Mouse (Mus musculus) hindbrain, embryonic 14.5 days (tissue): ENCODE data around the gene Crabp2. TPM values are rescaled to one million over a fixed set of nuclear protein-coding genes. Genes with fewer than 3 reads are reported as not detected.

ENCODE experiments used
- ATAC-seq: fragments of 200-750 bp; cut with Nextera tagmentation; 2 replicates; pipeline ENCODE4 v1.8.0; 2017; ENCODE audit warnings: moderate number of reproducible peaks, mild to moderate bottlenecking, moderate TSS enrichment, moderate library complexity; ENCODE audit not compliant: low FRiP score
- DNase-seq: peaks from one replicate; pipeline ENCODE4 v3.0.0-alpha.2; 2015; ENCODE audit warnings: low spot score
- H3K27ac ChIP-seq: fragments of 300-500 bp; sonication (generic); 2 replicates; pipeline ENCODE4 v1.5.1; 2014; ENCODE audit warnings: mild to moderate bottlenecking, moderate library complexity
- H3K27me3 ChIP-seq: fragments of 300-500 bp; sonication (generic); 2 replicates; pipeline ENCODE4 v1.6.1; 2014; ENCODE audit warnings: mild to moderate bottlenecking, low read length, mixed read lengths; ENCODE audit not compliant: control insufficient read depth, insufficient read depth
- H3K36me3 ChIP-seq: fragments of 300-500 bp; sonication (generic); replicated peaks from 2 replicates; pipeline ENCODE4 v1.6.1; 2014; ENCODE audit not compliant: control insufficient read depth, insufficient read depth
- H3K4me1 ChIP-seq: fragments of 300-500 bp; sonication (generic); replicated peaks from 2 replicates; pipeline ENCODE4 v1.6.1; 2014; ENCODE audit warnings: antibody characterized with exemption, low read length, mixed read lengths; ENCODE audit not compliant: control insufficient read depth, insufficient read depth
- H3K4me2 ChIP-seq: fragments of 300-500 bp; sonication (generic); replicated peaks from 2 replicates; pipeline ENCODE4 v1.6.1; 2014; ENCODE audit warnings: mild to moderate bottlenecking, moderate library complexity
- H3K4me3 ChIP-seq: fragments of 300-500 bp; sonication (generic); replicated peaks from 2 replicates; pipeline ENCODE4 v1.5.1; 2014; ENCODE audit warnings: mild to moderate bottlenecking, low read length
- H3K9ac ChIP-seq: fragments of 300-500 bp; sonication (generic); 2 replicates; pipeline ENCODE4 v1.6.1; 2014
- H3K9me3 ChIP-seq: fragments of 300-500 bp; sonication (generic); 2 replicates; pipeline ENCODE4 v1.6.1; 2016; ENCODE audit warnings: low read length; ENCODE audit not compliant: control insufficient read depth
- WGBS: fragments of 180-500 bp; shearing (Covaris S2); extraction: QIAGEN DNeasy Blood & Tissue Kit; methylation state at CpG from one replicate; pipeline ENCODE4 v1.1.7; 2014; 5-methylcytosine and 5-hydroxymethylcytosine counted together
- polyA plus RNA-seq: library from polyadenylated mRNA; unstranded; fragments of >200 nt; fragmentation: Nextera tagmentation; extraction: Ambion mirVana; gene quantifications from 2 replicates; pipeline ENCODE4 v1.2.1, GENCODE M21; 2014

The Crabp2 gene
- polyA plus RNA-seq, 1 experiment from 2014 or later = 56.4 TPM

- peaks cover 61% of the 10 kb centered on the region for H3K36me3 ChIP-seq
- H3K27ac ChIP-seq = peak within 1 kb of the TSS; percentile 56
- H3K9ac ChIP-seq = peak within 1 kb of the TSS; percentile 67
- DNase-seq (peak; percentile 91), ATAC-seq (peak; percentile 76)
- H3K27me3 ChIP-seq = no peaks in the 10 kb centered on the region
- no peaks in the 10 kb centered on the region for H3K9me3 ChIP-seq
- H3K4me1 ChIP-seq = peaks cover 4% of the 10 kb centered on the region
- H3K4me3 ChIP-seq = peak within 1 kb of the TSS; percentile 52
- under 1% methylated on average over 30 of the region's 30 CpGs for WGBS
- peak within 1 kb of the TSS; percentile 80 for H3K4me2 ChIP-seq
These were observed 28.9 kb upstream of the Crabp2 start, which contains the start of gene Mrpl24 for GRCm38 (mm10) chr3:87919336-87920108. Gene Mrpl24, plus strand, starts transcription at chr3:87919506.

GRCm38 (mm10) chr3:87920270-87920943 lies 28.1 kb upstream of the Crabp2 start:
- Histone ChIP-seq H3K9me3 (no peaks in the 10 kb centered on the region), H3K9ac (peak overlapping the region; percentile 67), H3K4me2 (peak overlapping the region; percentile 80), H3K27ac (no peak overlapping the region), H3K4me1 (peaks cover 4% of the 10 kb centered on the region), H3K27me3 (no peaks in the 10 kb centered on the region), H3K4me3 (peak overlapping the region; percentile 52), H3K36me3 (peaks cover 61% of the 10 kb centered on the region)
- 73% methylated on average over 9 of the region's 9 CpGs for WGBS
- DNase-seq (no peak), ATAC-seq (no peak)

GRCm38 (mm10) chr3:87924996-87925395 lies 23.5 kb upstream of the Crabp2 start:
- DNase-seq (no peak), ATAC-seq (no peak)
- Histone ChIP-seq H3K36me3 (peaks cover 65% of the 10 kb centered on the region), H3K27me3 (no peaks in the 10 kb centered on the region), H3K9ac (no peak overlapping the region), H3K4me3 (no peak overlapping the region), H3K4me2 (no peak overlapping the region), H3K27ac (no peak overlapping the region), H3K4me1 (peaks cover 10% of the 10 kb centered on the region), H3K9me3 (no peaks in the 10 kb centered on the region)
- 91% methylated on average over 7 of the region's 7 CpGs for WGBS

- H3K27ac ChIP-seq = no peak overlapping the region
- 94% methylated on average over 5 of the region's 5 CpGs for WGBS
- peaks cover 69% of the 10 kb centered on the region for H3K36me3 ChIP-seq
- H3K4me3 ChIP-seq = no peak overlapping the region
- no peak overlapping the region for H3K4me2 ChIP-seq
- H3K27me3 ChIP-seq = no peaks in the 10 kb centered on the region
- no peak for DNase-seq
- ATAC-seq = no peak
- no peaks in the 10 kb centered on the region for H3K9me3 ChIP-seq
- no peak overlapping the region for H3K9ac ChIP-seq
- H3K4me1 ChIP-seq = peaks cover 23% of the 10 kb centered on the region
These were observed 21.0 kb upstream of the Crabp2 start for GRCm38 (mm10) chr3:87927452-87927851.

- peaks cover 30% of the 10 kb centered on the region for H3K4me1 ChIP-seq
- 0 out of 2 replicates have a peak, but pooled peaks have one; percentile 41 for ATAC-seq
- peak overlapping the region; percentile 89 for H3K27ac ChIP-seq
- WGBS = 10% methylated on average over 26 of the region's 26 CpGs
- peak overlapping the region; percentile 66 for H3K4me3 ChIP-seq
- no peaks in the 10 kb centered on the region for H3K9me3 ChIP-seq
- H3K9ac ChIP-seq = peak overlapping the region; percentile 78
- H3K27me3 ChIP-seq = no peaks in the 10 kb centered on the region
- peak overlapping the region; percentile 71 for H3K4me2 ChIP-seq
- H3K36me3 ChIP-seq = peaks cover 66% of the 10 kb centered on the region
- DNase-seq = no peak
These were observed 19.0 kb upstream of the Crabp2 start for GRCm38 (mm10) chr3:87929341-87930077.

- Histone ChIP-seq H3K27me3 (no peaks in the 10 kb centered on the region), H3K4me2 (peak within 1 kb of the TSS; percentile 71), H3K9me3 (no peaks in the 10 kb centered on the region), H3K9ac (peak within 1 kb of the TSS; percentile 78), H3K36me3 (peaks cover 66% of the 10 kb centered on the region), H3K27ac (peak within 1 kb of the TSS; percentile 89), H3K4me1 (peaks cover 34% of the 10 kb centered on the region), H3K4me3 (peak within 1 kb of the TSS; percentile 66)
- DNase-seq (peak; percentile 99), ATAC-seq (peak; percentile 97)
- 0% methylated on average over 68 of the region's 78 CpGs for WGBS
These were observed 18.2 kb upstream of the Crabp2 start, which contains the start of the genes Isg20l2 and Rrnad1 for GRCm38 (mm10) chr3:87930078-87930795. Gene Isg20l2, plus strand, starts transcription at chr3:87930314. Gene Rrnad1, minus strand, starts transcription at chr3:87930717.

GRCm38 (mm10) chr3:87934026-87934425 lies 14.4 kb upstream of the Crabp2 start:
- peaks cover 34% of the 10 kb centered on the region for H3K4me1 ChIP-seq

GRCm38 (mm10) chr3:87934501-87934900 lies 14.0 kb upstream of the Crabp2 start:
- Histone ChIP-seq H3K4me3 (no peak overlapping the region), H3K27me3 (no peaks in the 10 kb centered on the region), H3K9ac (no peak overlapping the region; the same call in 1 of the 2 replicates), H3K9me3 (no peaks in the 10 kb centered on the region), H3K36me3 (peaks cover 73% of the 10 kb centered on the region), H3K4me2 (no peak overlapping the region), H3K4me1 (peaks cover 29% of the 10 kb centered on the region), H3K27ac (no peak overlapping the region)
- 78% methylated on average over 4 of the region's 4 CpGs for WGBS
- DNase-seq = no peak
- no peak for ATAC-seq

More at GRCm38 (mm10) chr3:87934026-87934425, 14.4 kb upstream of the Crabp2 start:
- WGBS = 89% methylated on average over 5 of the region's 5 CpGs
- Histone ChIP-seq H3K4me2 (no peak overlapping the region), H3K9me3 (no peaks in the 10 kb centered on the region), H3K4me3 (no peak overlapping the region), H3K9ac (no peak overlapping the region; the same call in 1 of the 2 replicates), H3K36me3 (peaks cover 68% of the 10 kb centered on the region), H3K27me3 (no peaks in the 10 kb centered on the region), H3K27ac (no peak overlapping the region)
- no peak for DNase-seq
- ATAC-seq = no peak
